Mouse (Mus musculus) lung, postnatal 0 days (tissue): ENCODE data around the gene Iqgap3.

Experiments used
- CTCF ChIP-seq: IDR thresholded peaks from 2 replicates; pipeline ENCODE4 v1.5.1; 2016; ENCODE audit warnings: antibody characterized with exemption, mild to moderate bottlenecking
- EP300 ChIP-seq: IDR thresholded peaks from 2 replicates; pipeline ENCODE4 v1.6.1; 2016; ENCODE audit warnings: antibody characterized with exemption, mild to moderate bottlenecking, control low read depth

DNA sequence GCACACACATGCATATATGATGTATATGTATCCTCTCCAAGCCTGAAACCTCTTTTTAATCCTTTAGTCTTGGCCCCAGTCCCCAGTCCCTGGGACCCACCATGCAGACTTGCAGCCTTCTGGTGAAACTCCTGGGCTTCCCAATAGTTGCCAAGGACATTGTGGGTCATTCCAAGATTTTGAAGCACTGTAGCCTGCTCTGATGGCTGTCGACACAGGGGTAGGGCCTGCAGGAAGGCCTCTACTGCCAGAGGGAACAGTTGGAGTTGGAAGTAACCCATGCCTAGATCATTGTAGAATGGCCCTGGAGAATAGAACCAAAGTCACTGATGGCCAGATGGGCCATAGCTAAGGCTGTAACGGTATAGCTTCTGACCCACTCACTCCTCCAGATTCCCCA lies 7.4 kb upstream of the Iqgap3 start:
- TF ChIP-seq EP300 (no peak), CTCF (no peak)
